Mouse (Mus musculus) heart, postnatal 0 days (tissue): Measurements from ENCODE around the gene Tex14.
"Not testable (repeated sequence)": the region's sequence is repeated elsewhere in the genome, so short reads cannot be mapped to it uniquely, and the experiment has no call there.

Source experiments
- CTCF ChIP-seq: IDR thresholded peaks from 2 replicates; pipeline ENCODE4 v1.5.1; 2016; ENCODE audit warnings: antibody characterized with exemption, control low read depth, low read depth
- EP300 ChIP-seq: IDR thresholded peaks from 2 replicates; pipeline ENCODE4 v1.6.1; 2016; ENCODE audit warnings: antibody characterized with exemption, low read depth

DNA sequence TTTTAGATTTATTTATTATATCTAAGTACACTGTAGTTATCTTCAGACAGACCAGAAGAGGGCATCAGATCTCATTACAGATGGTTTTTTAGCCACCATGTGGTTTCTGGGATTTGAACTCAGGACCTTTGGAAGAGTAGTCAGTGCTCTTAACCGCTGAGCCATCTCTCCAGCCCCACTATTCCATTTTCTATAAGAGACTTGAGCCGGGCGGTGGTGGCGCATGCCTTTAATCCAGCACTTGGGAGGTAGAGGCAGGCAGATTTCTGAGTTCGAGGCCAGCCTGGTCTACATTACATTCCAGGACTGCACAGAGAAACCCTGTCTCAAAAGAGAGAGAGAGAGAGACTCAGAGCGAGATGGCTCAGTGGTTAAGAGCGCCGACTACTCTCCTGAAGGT lies 26.9 kb downstream of the Tex14 start:
- not testable (repeated sequence) for TF ChIP-seq CTCF, EP300
